Mouse (Mus musculus) lung, adult 2 months (tissue): ENCODE results near the gene Slc7a6. TPM values are rescaled to one million over a fixed set of nuclear protein-coding genes. Genes with fewer than 3 reads are reported as not detected.

ENCODE experiments used
- DNase-seq: peaks from one replicate; pipeline ENCODE4 v3.0.0; 2022
- H3K4me1 ChIP-seq: fragments of 200-500 bp; 2 replicates; pipeline ENCODE4 v1.6.1; 2011; ENCODE audit warnings: low read length; ENCODE audit not compliant: control insufficient read depth, insufficient read depth
- H3K4me3 ChIP-seq: fragments of 200-500 bp; replicated peaks from 2 replicates; pipeline ENCODE3; 2011; ENCODE audit warnings: low read depth, mild to moderate bottlenecking, control low read depth, low read length; ENCODE audit errors: extremely low read depth
- CTCF ChIP-seq: fragments of 200-500 bp; IDR thresholded peaks from 2 replicates; pipeline ENCODE4 v1.5.1; 2011; ENCODE audit warnings: mild to moderate bottlenecking, low read length, control low read depth; ENCODE audit not compliant: insufficient read depth
- POLR2A ChIP-seq: fragments of 200-500 bp; IDR thresholded peaks from 2 replicates; pipeline ENCODE4 v1.6.1; 2011; ENCODE audit warnings: low read depth, mild to moderate bottlenecking, control low read depth, low read length, borderline replicate concordance; ENCODE audit errors: extremely low read depth
- WGBS: fragments of 180-500 bp; shearing (Covaris S2); methylation state at CpG from one replicate; pipeline ENCODE4 v1.1.7; 2018; 5-methylcytosine and 5-hydroxymethylcytosine counted together
- polyA plus RNA-seq: library from polyadenylated mRNA; depleted of rRNA; stranded (reverse); fragments of >200 nt; gene quantifications from 2 replicates; pipeline ENCODE4 v1.2.3, GENCODE M21; 2012

The Slc7a6 gene
- polyA plus RNA-seq, 1 experiment = 17.3 TPM

GRCm38 (mm10) chr8:106138616-106139015 is 30.0 kb upstream of the Slc7a6 start:
- Histone ChIP-seq H3K4me3 (peak overlapping the region; percentile 75), H3K4me1 (peaks cover 7% of the 10 kb centered on the region; the same call in 1 of the 2 replicates)
- no peak for TF ChIP-seq CTCF
- no peak; the same call in 1 of the 2 replicates for TF ChIP-seq POLR2A
- DNase-seq = no peak
- 23% methylated on average over 7 of the region's 7 CpGs for WGBS

GRCm38 (mm10) chr8:106140191-106140590 is 28.5 kb upstream of the Slc7a6 start:
- TF ChIP-seq POLR2A (no peak), CTCF (no peak)
- H3K4me1 ChIP-seq = peaks cover 6% of the 10 kb centered on the region; the same call in 1 of the 2 replicates
- no peak overlapping the region for H3K4me3 ChIP-seq
- DNase-seq = no peak
- WGBS = 54% methylated on average over 5 of the region's 5 CpGs

DNA sequence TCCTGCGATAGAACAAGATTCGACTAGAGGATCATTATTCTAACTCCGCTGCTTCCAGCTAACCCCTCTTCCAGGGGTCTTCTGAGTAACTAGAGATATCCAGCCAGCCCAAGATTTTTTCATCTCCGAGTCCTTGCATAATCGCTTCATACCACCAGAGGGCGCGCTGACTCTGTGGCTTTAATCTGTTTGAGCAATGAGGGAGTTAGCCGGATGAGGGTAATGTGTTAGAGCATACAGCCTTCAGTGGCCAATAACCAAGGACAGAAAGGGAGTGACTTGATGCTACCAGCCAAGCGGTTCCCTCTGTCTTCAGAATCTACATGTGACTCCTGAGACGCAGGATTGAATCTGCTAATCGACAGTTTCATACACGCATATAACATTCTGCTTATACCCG is 27.9 kb upstream of the Slc7a6 start:
- peak; percentile 83 for DNase-seq
- Histone ChIP-seq H3K4me3 (no peak overlapping the region), H3K4me1 (peaks cover 6% of the 10 kb centered on the region; the same call in 1 of the 2 replicates)
- TF ChIP-seq POLR2A (no peak), CTCF (peak; percentile 74)
- 13% methylated on average over 13 of the region's 13 CpGs for WGBS

DNA sequence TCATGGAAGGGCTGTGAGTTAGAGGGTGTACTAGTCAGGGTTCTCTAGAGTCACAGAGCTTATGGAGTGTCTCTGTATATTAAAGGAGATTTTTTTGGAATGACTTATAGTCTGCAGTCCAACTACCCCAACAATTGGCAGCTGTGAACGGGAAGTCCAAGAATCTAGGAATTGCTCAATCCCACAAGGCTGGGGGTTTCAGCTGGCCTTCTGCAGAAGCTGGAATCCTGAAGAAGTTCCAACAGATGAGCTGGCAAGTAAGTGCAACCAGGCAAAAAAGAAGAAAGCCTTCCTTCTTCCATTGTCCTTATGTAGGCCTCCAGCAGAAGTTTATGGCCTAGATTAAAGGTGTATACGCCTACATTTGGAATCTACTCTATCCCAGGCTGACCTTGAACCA is 23.3 kb upstream of the Slc7a6 start:
- Histone ChIP-seq H3K4me1 (peaks cover 4% of the 10 kb centered on the region; the same call in 1 of the 2 replicates), H3K4me3 (no peak overlapping the region)
- WGBS = 66% methylated on average over 2 of the region's 2 CpGs
- TF ChIP-seq POLR2A (no peak), CTCF (no peak)
- no peak for DNase-seq

DNA sequence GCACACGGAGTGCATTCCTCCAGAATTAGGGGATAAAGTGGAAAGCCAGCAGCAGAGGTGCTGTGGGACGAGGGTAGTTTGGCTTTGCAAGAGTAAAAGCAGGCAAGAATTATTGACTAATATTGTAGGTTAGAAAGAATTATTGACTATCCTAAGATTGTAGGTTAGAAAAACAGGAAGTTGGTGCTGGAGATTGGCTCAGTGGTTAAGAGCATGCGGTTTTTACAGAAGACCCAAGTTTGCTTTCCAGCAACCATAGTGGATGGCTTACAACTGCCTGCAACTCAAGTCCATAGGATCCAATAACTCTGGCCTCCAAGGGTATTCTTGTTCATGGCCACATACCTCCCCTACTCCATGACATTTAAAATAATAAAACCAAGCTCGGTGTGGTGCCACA is 22.6 kb upstream of the Slc7a6 start:
- no peak for TF ChIP-seq CTCF
- Histone ChIP-seq H3K4me1 (peaks cover 2% of the 10 kb centered on the region; the same call in 1 of the 2 replicates), H3K4me3 (no peak overlapping the region)
- 86% methylated on average over 4 of the region's 4 CpGs for WGBS
- no peak for DNase-seq

DNA sequence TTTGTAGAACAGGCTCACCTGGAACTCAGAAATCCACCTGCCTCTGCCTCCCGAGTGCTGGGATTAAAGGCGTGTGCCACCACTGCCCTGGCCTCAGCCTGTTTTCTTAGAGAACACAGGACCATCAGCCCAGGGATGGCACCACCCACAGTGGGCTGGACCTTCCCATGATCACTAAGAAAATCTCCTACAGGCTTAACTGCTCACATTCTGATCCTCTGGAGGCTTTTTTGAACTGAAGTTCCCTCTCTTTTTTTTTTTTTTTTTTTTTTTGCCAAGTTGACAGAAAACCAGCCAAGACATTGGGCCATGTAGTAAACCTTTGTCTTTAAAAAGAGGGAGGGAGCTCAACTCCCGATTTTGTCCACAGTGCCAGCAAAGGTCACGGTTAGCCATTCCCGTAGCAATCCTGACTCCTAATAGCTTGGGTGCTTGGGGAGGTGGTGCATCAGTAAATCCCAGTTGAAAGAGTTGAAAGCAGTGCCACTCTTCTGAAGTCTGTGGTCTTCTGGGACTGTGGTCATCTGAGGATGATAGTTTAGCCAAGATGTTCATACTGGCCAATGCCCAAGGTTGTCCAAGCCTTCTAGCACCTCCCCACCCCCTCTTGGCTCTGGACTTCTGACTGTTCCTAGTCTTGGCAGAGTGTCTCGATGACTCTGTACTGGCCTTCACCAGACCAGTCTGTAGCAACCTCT is 20.6 kb upstream of the Slc7a6 start:
- H3K4me3 ChIP-seq = no peak overlapping the region
- TF ChIP-seq CTCF (no peak), POLR2A (no peak)
- 71% methylated on average over 6 of the region's 6 CpGs for WGBS
- 0 out of 2 replicates have a peak, but pooled peaks cover 2% of the 10 kb centered on the region for H3K4me1 ChIP-seq
- no peak for DNase-seq

DNA sequence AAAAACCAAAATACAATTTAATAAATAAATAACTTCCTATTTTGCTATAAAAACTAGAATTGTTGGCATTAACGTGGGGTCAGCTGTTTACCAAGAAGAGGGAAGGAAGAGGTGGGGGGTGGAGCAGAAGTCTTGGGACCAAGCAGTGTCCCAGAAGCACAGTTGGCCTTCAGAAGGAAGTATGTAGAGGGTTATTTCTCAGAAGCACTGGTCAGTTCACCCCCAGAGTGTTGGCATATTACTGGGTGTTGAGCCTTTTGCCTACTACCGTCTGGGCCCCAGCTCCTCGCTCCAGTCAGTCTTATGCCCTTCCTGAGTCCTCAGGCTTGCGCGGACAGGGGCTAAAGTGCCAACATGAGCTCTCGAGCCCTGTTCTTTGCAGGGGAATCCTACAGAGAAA is 19.6 kb upstream of the Slc7a6 start:
- 76% methylated on average over 6 of the region's 6 CpGs for WGBS
- TF ChIP-seq CTCF (no peak), POLR2A (no peak; the same call in 1 of the 2 replicates)
- Histone ChIP-seq H3K4me1 (0 out of 2 replicates have a peak, but pooled peaks cover 2% of the 10 kb centered on the region), H3K4me3 (no peak overlapping the region)
- DNase-seq = no peak

GRCm38 (mm10) chr8:106149801-106150652 is 18.6 kb upstream of the Slc7a6 start, which contains the start of gene Pla2g15:
Gene Pla2g15 (plus strand): TSS chr8:106150399.
- TF ChIP-seq CTCF (no peak), POLR2A (peak; percentile 79; the same call in 1 of the 2 replicates)
- 1% methylated on average over 38 of the region's 38 CpGs for WGBS
- DNase-seq = peak; percentile 87

GRCm38 (mm10) chr8:106150653-106151000 is 18.0 kb upstream of the Slc7a6 start:
- 16% methylated on average over 8 of the region's 8 CpGs for WGBS
- DNase-seq = no peak

More at GRCm38 (mm10) chr8:106149801-106150652, 18.6 kb upstream of the Slc7a6 start, which contains the start of gene Pla2g15:
- Histone ChIP-seq H3K4me3 (peak within 1 kb of the TSS; percentile 70), H3K4me1 (0 out of 2 replicates have a peak, but pooled peaks cover 2% of the 10 kb centered on the region)

More at GRCm38 (mm10) chr8:106150653-106151000, 18.0 kb upstream of the Slc7a6 start:
- TF ChIP-seq POLR2A (no peak), CTCF (no peak)
- 0 out of 2 replicates have a peak, but pooled peaks cover 2% of the 10 kb centered on the region for H3K4me1 ChIP-seq
- H3K4me3 ChIP-seq = peak overlapping the region; percentile 70
